Mouse (Mus musculus): ENCODE measurements around the gene Slc41a3. TPM values are rescaled to one million over a fixed set of nuclear protein-coding genes. Genes with fewer than 3 reads are reported as not detected.

The Slc41a3 gene
- polyA plus RNA-seq (2015; fragmentation: Nextera tagmentation; extraction: Ambion mirVana) = 2.4 and 3.3 TPM in 2 replicates

- Histone ChIP-seq H3K4me1 (replicated peaks; ENCODE audit: control insufficient read depth, insufficient read depth, low read length) (peaks cover 5% of the 10 kb centered on the region), H3K27me3 (replicated peaks; ENCODE audit: control insufficient read depth, insufficient read depth, low read length) (no peaks in the 10 kb centered on the region), H3K27ac (ENCODE audit: low read length) (no peak within 1 kb of the TSS), H3K9ac (replicated peaks; ENCODE audit: low read depth, low read length) (peak within 1 kb of the TSS; percentile 76), H3K4me3 (replicated peaks; ENCODE audit: low read length) (peak within 1 kb of the TSS; percentile 60), H3K4me2 (ENCODE audit: low read length) (peak within 1 kb of the TSS; percentile 73), H3K36me3 (ENCODE audit: control insufficient read depth, insufficient read depth) (no peaks in the 10 kb centered on the region), H3K9me3 (ENCODE audit: control insufficient read depth, low read length) (no peaks in the 10 kb centered on the region)
- 1% methylated on average over 49 of the region's 49 CpGs for WGBS
- peak; percentile 83 for ATAC-seq
Measured at GRCm38 (mm10) chr6:90604533-90605297, at the start of gene Slc41a3. Slc41a3 (plus strand) TSS chr6:90604725.

GRCm38 (mm10) chr6:90556534-90557058 is 47.9 kb upstream of the Slc41a3 start:
- H3K9ac ChIP-seq (replicated peaks; ENCODE audit: low read depth, low read length) = no peak overlapping the region
- no peaks in the 10 kb centered on the region for H3K36me3 ChIP-seq (ENCODE audit: control insufficient read depth, insufficient read depth)
- H3K4me1 ChIP-seq (replicated peaks; ENCODE audit: control insufficient read depth, insufficient read depth, low read length) = peaks cover 5% of the 10 kb centered on the region
- WGBS = 68% methylated on average over 2 of the region's 2 CpGs
- H3K4me3 ChIP-seq (replicated peaks; ENCODE audit: low read length) = no peak overlapping the region
- ATAC-seq = no peak
- H3K27ac ChIP-seq (ENCODE audit: low read length) = no peak overlapping the region
- H3K9me3 ChIP-seq (ENCODE audit: control insufficient read depth, low read length) = no peaks in the 10 kb centered on the region
- H3K4me2 ChIP-seq (ENCODE audit: low read length) = no peak overlapping the region
- no peaks in the 10 kb centered on the region for H3K27me3 ChIP-seq (replicated peaks; ENCODE audit: control insufficient read depth, insufficient read depth, low read length)

- H3K9ac ChIP-seq (replicated peaks; ENCODE audit: low read depth, low read length) = no peak overlapping the region
- H3K36me3 ChIP-seq (ENCODE audit: control insufficient read depth, insufficient read depth) = no peaks in the 10 kb centered on the region
- no peaks in the 10 kb centered on the region for H3K9me3 ChIP-seq (ENCODE audit: control insufficient read depth, low read length)
- H3K4me3 ChIP-seq (replicated peaks; ENCODE audit: low read length) = no peak overlapping the region
- no peak overlapping the region for H3K27ac ChIP-seq (ENCODE audit: low read length)
- H3K27me3 ChIP-seq (replicated peaks; ENCODE audit: control insufficient read depth, insufficient read depth, low read length) = no peaks in the 10 kb centered on the region
- ATAC-seq = no peak
- 91% methylated on average over 7 of the region's 7 CpGs for WGBS
- H3K4me2 ChIP-seq (ENCODE audit: low read length) = no peak overlapping the region
- peaks cover 5% of the 10 kb centered on the region for H3K4me1 ChIP-seq (replicated peaks; ENCODE audit: control insufficient read depth, insufficient read depth, low read length)
Measured at GRCm38 (mm10) chr6:90557077-90557476, 47.4 kb upstream of the Slc41a3 start.

GRCm38 (mm10) chr6:90557829-90558693 is 46.5 kb upstream of the Slc41a3 start:
- H3K4me2 ChIP-seq (ENCODE audit: low read length) = no peak overlapping the region
- H3K9ac ChIP-seq (replicated peaks; ENCODE audit: low read depth, low read length) = no peak overlapping the region
- 72% methylated on average over 6 of the region's 6 CpGs for WGBS
- peaks cover 5% of the 10 kb centered on the region for H3K4me1 ChIP-seq (replicated peaks; ENCODE audit: control insufficient read depth, insufficient read depth, low read length)
- no peak for ATAC-seq
- H3K4me3 ChIP-seq (replicated peaks; ENCODE audit: low read length) = no peak overlapping the region
- no peaks in the 10 kb centered on the region for H3K36me3 ChIP-seq (ENCODE audit: control insufficient read depth, insufficient read depth)
- no peaks in the 10 kb centered on the region for H3K27me3 ChIP-seq (replicated peaks; ENCODE audit: control insufficient read depth, insufficient read depth, low read length)
- no peak overlapping the region for H3K27ac ChIP-seq (ENCODE audit: low read length)
- H3K9me3 ChIP-seq (ENCODE audit: control insufficient read depth, low read length) = no peaks in the 10 kb centered on the region

DNA sequence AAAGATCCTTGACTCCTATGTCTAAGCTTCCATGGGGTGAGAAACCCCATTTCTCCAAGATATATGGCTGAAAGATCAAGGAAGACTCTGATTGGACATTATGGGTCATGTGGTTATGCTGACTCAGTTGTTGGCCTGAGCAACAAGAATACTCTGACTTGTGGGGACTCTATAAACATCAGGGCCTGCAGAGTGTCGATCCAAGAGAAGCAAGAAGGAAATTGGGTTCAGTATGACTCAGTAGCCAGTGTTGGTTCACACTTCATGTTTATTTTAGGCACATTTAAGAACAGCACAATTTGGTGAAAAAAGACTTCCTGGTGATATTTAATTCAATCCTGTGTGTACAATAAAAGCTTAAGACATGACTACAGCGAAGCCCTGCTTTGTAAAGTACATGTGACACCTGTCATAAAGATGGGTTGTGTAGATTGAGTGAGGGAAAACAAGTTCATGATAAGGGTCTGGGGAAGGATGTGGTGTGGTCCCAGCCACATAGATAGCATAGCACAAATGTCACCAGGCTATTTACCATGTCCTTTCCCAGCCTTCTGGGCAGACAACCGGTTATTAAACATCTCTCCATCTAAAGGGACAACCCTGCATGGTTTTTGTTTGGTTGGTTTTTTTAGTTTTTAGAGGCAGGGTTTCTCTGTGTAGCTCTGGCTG is 44.0 kb upstream of the Slc41a3 start:
- 84% methylated on average over 3 of the region's 3 CpGs for WGBS
- no peak overlapping the region for H3K9ac ChIP-seq (replicated peaks; ENCODE audit: low read depth, low read length)
- H3K9me3 ChIP-seq (ENCODE audit: control insufficient read depth, low read length) = no peaks in the 10 kb centered on the region
- no peaks in the 10 kb centered on the region for H3K27me3 ChIP-seq (replicated peaks; ENCODE audit: control insufficient read depth, insufficient read depth, low read length)
- no peak for ATAC-seq
- H3K36me3 ChIP-seq (ENCODE audit: control insufficient read depth, insufficient read depth) = no peaks in the 10 kb centered on the region
- H3K4me3 ChIP-seq (replicated peaks; ENCODE audit: low read length) = no peak overlapping the region
- peaks cover 5% of the 10 kb centered on the region for H3K4me1 ChIP-seq (replicated peaks; ENCODE audit: control insufficient read depth, insufficient read depth, low read length)
- H3K4me2 ChIP-seq (ENCODE audit: low read length) = no peak overlapping the region
- H3K27ac ChIP-seq (ENCODE audit: low read length) = no peak overlapping the region

DNA sequence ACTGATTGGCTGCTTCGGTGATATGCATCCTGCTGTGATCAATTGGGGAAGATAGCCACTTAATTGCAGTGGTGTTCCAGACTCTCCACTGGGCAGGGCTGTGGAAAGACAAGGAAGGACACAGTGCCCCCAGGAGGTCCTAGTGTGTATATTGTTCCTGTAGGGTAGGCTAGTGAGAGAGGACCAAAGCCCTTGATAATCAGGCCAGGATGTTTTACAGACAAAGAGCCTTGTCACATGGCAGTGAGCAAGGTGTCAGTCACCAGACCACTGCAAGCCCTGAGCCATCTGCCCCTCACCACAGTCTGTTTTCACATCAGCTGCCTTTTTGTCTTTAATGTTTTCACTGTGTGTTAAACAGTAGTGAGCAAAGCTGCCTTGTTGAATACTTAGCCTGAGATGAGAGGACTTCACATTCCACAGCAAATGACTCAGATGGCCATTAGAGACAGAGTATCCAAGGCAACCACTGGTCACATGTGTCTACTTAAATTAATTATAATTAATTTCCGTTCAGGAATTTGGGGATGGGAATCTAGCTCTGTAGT is 43.2 kb upstream of the Slc41a3 start:
- Histone ChIP-seq H3K27me3 (replicated peaks; ENCODE audit: control insufficient read depth, insufficient read depth, low read length) (no peaks in the 10 kb centered on the region), H3K4me3 (replicated peaks; ENCODE audit: low read length) (no peak overlapping the region), H3K4me2 (ENCODE audit: low read length) (no peak overlapping the region), H3K27ac (ENCODE audit: low read length) (no peak overlapping the region), H3K9me3 (ENCODE audit: control insufficient read depth, low read length) (no peaks in the 10 kb centered on the region), H3K4me1 (replicated peaks; ENCODE audit: control insufficient read depth, insufficient read depth, low read length) (peaks cover 5% of the 10 kb centered on the region), H3K36me3 (ENCODE audit: control insufficient read depth, insufficient read depth) (no peaks in the 10 kb centered on the region), H3K9ac (replicated peaks; ENCODE audit: low read depth, low read length) (no peak overlapping the region)
- 15% methylated on average over 2 of the region's 2 CpGs for WGBS
- peak; percentile 70 for ATAC-seq

DNA sequence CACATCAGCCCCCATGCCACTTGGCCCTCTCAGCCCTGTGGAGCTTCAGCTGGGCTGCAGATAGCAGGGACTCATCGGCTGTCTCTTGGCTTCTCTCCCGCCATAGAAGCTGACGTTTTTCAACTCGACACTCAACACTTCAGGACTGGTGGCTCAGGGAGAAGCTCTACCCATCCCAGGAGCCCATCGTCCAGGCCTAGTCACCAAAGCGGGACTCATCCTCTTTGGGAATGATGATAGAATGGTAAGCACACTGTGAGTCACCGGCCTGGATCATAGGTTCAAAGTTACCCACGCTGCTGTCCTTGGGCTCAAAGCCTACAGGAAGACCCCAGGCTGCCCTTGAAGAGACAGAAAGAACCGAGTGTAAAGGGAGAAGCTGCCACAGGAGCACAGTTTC is 40.3 kb upstream of the Slc41a3 start:
- Histone ChIP-seq H3K4me3 (replicated peaks; ENCODE audit: low read length) (no peak overlapping the region), H3K4me2 (ENCODE audit: low read length) (no peak overlapping the region), H3K9ac (replicated peaks; ENCODE audit: low read depth, low read length) (no peak overlapping the region), H3K27ac (ENCODE audit: low read length) (no peak overlapping the region), H3K36me3 (ENCODE audit: control insufficient read depth, insufficient read depth) (no peaks in the 10 kb centered on the region), H3K9me3 (ENCODE audit: control insufficient read depth, low read length) (no peaks in the 10 kb centered on the region), H3K27me3 (replicated peaks; ENCODE audit: control insufficient read depth, insufficient read depth, low read length) (no peaks in the 10 kb centered on the region), H3K4me1 (replicated peaks; ENCODE audit: control insufficient read depth, insufficient read depth, low read length) (peaks cover 5% of the 10 kb centered on the region)
- 85% methylated on average over 9 of the region's 9 CpGs for WGBS
- no peak for ATAC-seq

GRCm38 (mm10) chr6:90565357-90566215 is 38.9 kb upstream of the Slc41a3 start:
- H3K36me3 ChIP-seq (ENCODE audit: control insufficient read depth, insufficient read depth) = no peaks in the 10 kb centered on the region
- H3K27ac ChIP-seq (ENCODE audit: low read length) = no peak overlapping the region
- no peak overlapping the region for H3K4me3 ChIP-seq (replicated peaks; ENCODE audit: low read length)
- H3K27me3 ChIP-seq (replicated peaks; ENCODE audit: control insufficient read depth, insufficient read depth, low read length) = no peaks in the 10 kb centered on the region
- peaks cover 5% of the 10 kb centered on the region for H3K4me1 ChIP-seq (replicated peaks; ENCODE audit: control insufficient read depth, insufficient read depth, low read length)
- WGBS = 61% methylated on average over 13 of the region's 13 CpGs
- no peaks in the 10 kb centered on the region for H3K9me3 ChIP-seq (ENCODE audit: control insufficient read depth, low read length)
- no peak overlapping the region for H3K4me2 ChIP-seq (ENCODE audit: low read length)
- no peak for ATAC-seq
- H3K9ac ChIP-seq (replicated peaks; ENCODE audit: low read depth, low read length) = no peak overlapping the region
